In genomic region chr17:80941857-80942256, GRCm38 (mm10) we compare ENCODE assay signal across 21 mouse cellular contexts. TPM values are rescaled to one million over a fixed set of nuclear protein-coding genes. Genes with fewer than 3 reads are reported as not detected.
A peak's percentile ranks its signal among the peaks of the same experiment; 100 is the strongest.
DNase-seq lines count a peak whose midpoint lies in the region; ATAC-seq and TF ChIP-seq lines count a peak whose summit lies in the region.
"Had no signal": no experiment of that assay in that cellular context is flagged by ENCODE, and none has a peak within 500 bp of the region (broad histone marks: within the 10 kb centered on the region; RNA-seq: fewer than 3 reads in every experiment).

No protein-coding gene starts in this region.

- peaks cover 21% of the 10 kb centered on the region for H3K4me1 ChIP-seq in hindbrain, embryonic 15.5 days (replicated peaks)
- peaks cover 6% of the 10 kb centered on the region for H3K4me1 ChIP-seq in hindbrain, embryonic 16.5 days (ENCODE audit: control insufficient read depth, insufficient read depth, low read depth, low read length)
- no peaks in the 10 kb centered on the region; the same call in 1 of the 2 replicates for H3K4me1 ChIP-seq in lung, embryonic 14.5 days (ENCODE audit: insufficient read depth)
- no peaks in the 10 kb centered on the region for H3K4me1 ChIP-seq in lung, adult 2 months (ENCODE audit: control insufficient read depth, insufficient read depth, low read length)
- H3K4me1 ChIP-seq in neural tube, embryonic 13.5 days (replicated peaks) = peaks cover 33% of the 10 kb centered on the region
- H3K4me1 ChIP-seq: heart, embryonic 15.5 days had no signal

- TF ChIP-seq POLR2A in lung, adult 2 months (IDR thresholded peaks at IDR 0.05; ENCODE audit: borderline replicate concordance, extremely low read depth, low read depth, low read length) = no peak

- no peak for ATAC-seq in hindbrain, embryonic 15.5 days (ENCODE audit: low FRiP score, low read depth)
- no peak for ATAC-seq in hindbrain, embryonic 16.5 days
- no peak for ATAC-seq in lung, embryonic 14.5 days (ENCODE audit: insufficient read depth)
- no peak for ATAC-seq in neural tube, embryonic 13.5 days (ENCODE audit: low read depth)

- H3K4me3 ChIP-seq in hindbrain, embryonic 15.5 days = no peak overlapping the region
- no peak overlapping the region for H3K4me3 ChIP-seq in hindbrain, embryonic 16.5 days (ENCODE audit: low read length)
- no peak overlapping the region for H3K4me3 ChIP-seq in lung, embryonic 14.5 days (ENCODE audit: low read depth, low read length)
- no peak overlapping the region for H3K4me3 ChIP-seq in lung, adult 2 months (replicated peaks; ENCODE audit: extremely low read depth, low read depth, low read length)
- no peak overlapping the region for H3K4me3 ChIP-seq in neural tube, embryonic 13.5 days
- H3K4me3 ChIP-seq: embryonic facial prominence, embryonic 15.5 days; erythroblast, embryonic 14.5 days; gastrocnemius, adult 2 months; heart, adult 2 months; heart, embryonic 15.5 days had no signal

- 36% methylated on average over 11 of the region's 11 CpGs for WGBS in hindbrain, embryonic 15.5 days
- WGBS in hindbrain, embryonic 16.5 days = 40% methylated on average over 11 of the region's 11 CpGs
- 28% methylated on average over 11 of the region's 11 CpGs for WGBS in lung, embryonic 14.5 days
- WGBS in lung, adult 2 months = 57% methylated on average over 11 of the region's 11 CpGs
- 44% methylated on average over 11 of the region's 11 CpGs for WGBS in neural tube, embryonic 13.5 days

- no peak overlapping the region for H3K9ac ChIP-seq in hindbrain, embryonic 15.5 days
- no peak overlapping the region for H3K9ac ChIP-seq in hindbrain, embryonic 16.5 days (ENCODE audit: low read depth, low read length)
- no peak overlapping the region for H3K9ac ChIP-seq in lung, embryonic 14.5 days
- no peak overlapping the region for H3K9ac ChIP-seq in neural tube, embryonic 13.5 days
- H3K9ac ChIP-seq: embryonic facial prominence, embryonic 15.5 days; heart, embryonic 15.5 days; hindbrain, embryonic 14.5 days had no signal

- no peak for TF ChIP-seq CTCF in lung, embryonic 14.5 days (IDR thresholded peaks at IDR 0.05; ENCODE audit: low read depth)
- TF ChIP-seq CTCF in lung, adult 2 months (IDR thresholded peaks at IDR 0.05; ENCODE audit: insufficient read depth, low read length) = no peak

- H3K36me3 ChIP-seq in hindbrain, embryonic 15.5 days = no peaks in the 10 kb centered on the region
- H3K36me3 ChIP-seq in hindbrain, embryonic 16.5 days (ENCODE audit: control insufficient read depth, insufficient read depth, low read length) = no peaks in the 10 kb centered on the region
- H3K36me3 ChIP-seq in lung, embryonic 14.5 days (ENCODE audit: insufficient read depth) = no peaks in the 10 kb centered on the region
- no peaks in the 10 kb centered on the region for H3K36me3 ChIP-seq in neural tube, embryonic 13.5 days
- H3K36me3 ChIP-seq: embryonic facial prominence, embryonic 15.5 days; heart, embryonic 15.5 days had no signal

- H3K9me3 ChIP-seq in hindbrain, embryonic 15.5 days = no peaks in the 10 kb centered on the region
- no peaks in the 10 kb centered on the region for H3K9me3 ChIP-seq in hindbrain, embryonic 16.5 days (ENCODE audit: control insufficient read depth, low read length)
- H3K9me3 ChIP-seq in lung, embryonic 14.5 days (ENCODE audit: low read depth, low read length) = no peaks in the 10 kb centered on the region
- no peaks in the 10 kb centered on the region for H3K9me3 ChIP-seq in neural tube, embryonic 13.5 days
- H3K9me3 ChIP-seq: embryonic facial prominence, embryonic 15.5 days; heart, embryonic 15.5 days had no signal

- H3K27ac ChIP-seq in hindbrain, embryonic 15.5 days (replicated peaks) = 0 out of 2 replicates have a peak overlapping the region, but pooled peaks have one; percentile 33
- no peak overlapping the region for H3K27ac ChIP-seq in hindbrain, embryonic 16.5 days (ENCODE audit: low read depth, low read length)
- no peak overlapping the region for H3K27ac ChIP-seq in lung, embryonic 14.5 days (ENCODE audit: low read depth)
- 0 out of 2 replicates have a peak overlapping the region, but pooled peaks have one; percentile 23 for H3K27ac ChIP-seq in neural tube, embryonic 13.5 days (replicated peaks)
- H3K27ac ChIP-seq: embryonic facial prominence, embryonic 15.5 days; gastrocnemius, adult 2 months; heart, adult 2 months; heart, embryonic 15.5 days; hindbrain, embryonic 14.5 days had no signal

- peak; percentile 50 for DNase-seq in lung, embryonic 14.5 days
- DNase-seq in lung, adult 2 months = no peak
- DNase-seq in neural tube, embryonic 10.5 days (ENCODE audit: extremely low spot score, low spot score) = no peak
- DNase-seq in kidney, adult 18-20 months = no peak
- DNase-seq: adrenal gland, adult 2 months; adrenal gland, postnatal 25 days; cerebellum, adult 2 months; cerebellum, postnatal 10 days; embryo, embryonic 11 days; gastrocnemius, adult 2 months; gastrocnemius, postnatal 36 days; heart, adult 2 months; heart, postnatal 14 days had no signal

- no peaks in the 10 kb centered on the region for H3K27me3 ChIP-seq in hindbrain, embryonic 15.5 days
- no peaks in the 10 kb centered on the region for H3K27me3 ChIP-seq in hindbrain, embryonic 16.5 days (replicated peaks; ENCODE audit: control insufficient read depth, insufficient read depth, low read length)
- peaks cover 23% of the 10 kb centered on the region for H3K27me3 ChIP-seq in lung, embryonic 14.5 days (ENCODE audit: insufficient read depth, low read length)
- H3K27me3 ChIP-seq in neural tube, embryonic 13.5 days = no peaks in the 10 kb centered on the region

- no peak overlapping the region for H3K4me2 ChIP-seq in hindbrain, embryonic 15.5 days
- H3K4me2 ChIP-seq in hindbrain, embryonic 16.5 days (ENCODE audit: low read length) = no peak overlapping the region
- H3K4me2 ChIP-seq in lung, embryonic 14.5 days = no peak overlapping the region
- H3K4me2 ChIP-seq in neural tube, embryonic 13.5 days = no peak overlapping the region
- H3K4me2 ChIP-seq: embryonic facial prominence, embryonic 15.5 days; heart, embryonic 11.5 days; heart, embryonic 15.5 days; hindbrain, embryonic 14.5 days had no signal

RNA-seq across cellular contexts. Expression of gene Tmem178, which starts 2.6 kb away (rescaled TPM):
- polyA plus RNA-seq in hindbrain, embryonic 15.5 days (2015; fragmentation: Nextera tagmentation; extraction: Ambion mirVana) = 31.1 and 32.9 TPM in 2 replicates
- 26.5 and 29.4 TPM in 2 replicates for polyA plus RNA-seq in hindbrain, embryonic 16.5 days (2015; fragmentation: Nextera tagmentation; extraction: Ambion mirVana)
- 13.6 and 14.5 TPM in 2 replicates for polyA plus RNA-seq in lung, embryonic 14.5 days (2014; fragmentation: Nextera tagmentation; extraction: Ambion mirVana)
- 18.5 and 20.7 TPM in 2 replicates for polyA plus RNA-seq in lung, adult 2 months (2012; rRNA removed)
- 36.5 and 41.6 TPM in 2 replicates for polyA plus RNA-seq in neural tube, embryonic 13.5 days (2015; fragmentation: Nextera tagmentation; extraction: Ambion mirVana)
- polyA plus RNA-seq: erythroblast, embryonic 14.5 days had no signal

Comparison
In these comparisons a context has a peak if more than half of its experiments do, and no peak if none do; other contexts are left out.
1. H3K27ac ChIP-seq: peak in hindbrain, embryonic 15.5 days (single experiment) and neural tube, embryonic 13.5 days (single experiment); none in hindbrain, embryonic 16.5 days (single experiment) and lung, embryonic 14.5 days (single experiment).